Mouse (Mus musculus): ENCODE data around the gene Strap. TPM values are rescaled to one million over a fixed set of nuclear protein-coding genes. Genes with fewer than 3 reads are reported as not detected.

Gene Strap
- total and polyA plus RNA-seq, 3 experiments: 109 to 291 (median 245) TPM

GRCm38 (mm10) chr6:137795494-137795893 is 60.6 kb downstream of the Strap start:
- no peak for TF ChIP-seq MYC (IDR thresholded peaks at IDR 0.05; ENCODE audit: low read depth, low read length)
- TF ChIP-seq MEF2A (IDR thresholded peaks at IDR 0.05; ENCODE audit: borderline replicate concordance, low read depth, low read length): no peak
- TF ChIP-seq KAT2A (IDR thresholded peaks at IDR 0.05; ENCODE audit: insufficient replicate concordance, low read length): no peak
- no peak for TF ChIP-seq EP300 (IDR thresholded peaks at IDR 0.05; ENCODE audit: low read length)
- TF ChIP-seq BHLHE40 (IDR thresholded peaks at IDR 0.05; ENCODE audit: low read depth, low read length): no peak
- no peak for TF ChIP-seq ZNF384 (IDR thresholded peaks at IDR 0.05; ENCODE audit: low read depth, low read length)
- no peak for TF ChIP-seq GABPA (IDR thresholded peaks at IDR 0.05; ENCODE audit: insufficient replicate concordance, low read depth, low read length)
- TF ChIP-seq ELF1 (IDR thresholded peaks at IDR 0.05; ENCODE audit: low read depth, low read length): no peak
- no peak for TF ChIP-seq POLR2A (IDR thresholded peaks at IDR 0.05; ENCODE audit: low read depth, low read length)
- no peak for TF ChIP-seq JUN (IDR thresholded peaks at IDR 0.05; ENCODE audit: insufficient read depth, low read depth, low read length)
- no peak for TF ChIP-seq E2F4 (IDR thresholded peaks at IDR 0.05; ENCODE audit: insufficient replicate concordance, low read depth, low read length)
- TF ChIP-seq USF1 (IDR thresholded peaks at IDR 0.05; ENCODE audit: low read depth, low read length): no peak
- no peak for TF ChIP-seq POLR2AphosphoS2 (IDR thresholded peaks at IDR 0.05; ENCODE audit: low read depth, low read length)
- TF ChIP-seq ETS1 (conservative IDR thresholded peaks at IDR 0.05; ENCODE audit: low read depth, low read length): no peak
- no peak for TF ChIP-seq NELFE (IDR thresholded peaks at IDR 0.05; ENCODE audit: low read depth, low read length)
- TF ChIP-seq IRF4 (IDR thresholded peaks at IDR 0.05; ENCODE audit: low read depth, low read length): no peak
- no peak for TF ChIP-seq MXI1 (IDR thresholded peaks at IDR 0.05; ENCODE audit: low read depth, low read length)
- no peak for TF ChIP-seq SMC3 (IDR thresholded peaks at IDR 0.05; ENCODE audit: low read depth, low read length)
- TF ChIP-seq UBTF (IDR thresholded peaks at IDR 0.05; ENCODE audit: low read depth, low read length): no peak
- no peak for TF ChIP-seq TBP (conservative IDR thresholded peaks at IDR 0.05; ENCODE audit: low read depth, low read length)
- no peak overlapping the region for H3K9ac ChIP-seq (ENCODE audit: insufficient read depth, low read depth)
- H3K36me3 ChIP-seq (replicated peaks in 1 of 2; ENCODE audit: control insufficient read depth in 1 of 2, insufficient read depth in 1 of 2, low read length in 1 of 2): peaks cover 33 to 75% of the 10 kb centered on the region in 2 experiments
- in situ Hi-C loops (cut with MboI; ENCODE audit: low pct_ligation_motif_present, low pct_unique_long_range_greater_than_20kb, low sequenced_read_pairs) (loop anchor here (25.0 kb wide), 1 partner anchor 367 kb away; no protein-coding TSS in a partner anchor), dilution Hi-C loops (cut with MboI; ENCODE audit: extremely low pct_ligation_motif_present, extremely low pct_unique_long_range_greater_than_20kb, low sequenced_read_pairs) (no loop called here)
- no peak for DNase-seq (ENCODE audit: extremely low read depth)
- H3K4me2 ChIP-seq (ENCODE audit: insufficient read depth, low read depth, poor library complexity, severe bottlenecking): no peak overlapping the region
- H3K27ac ChIP-seq (ENCODE audit: insufficient read depth, low read depth): no peak overlapping the region
- H3K79me2 ChIP-seq (replicated peaks; ENCODE audit: control insufficient read depth, extremely low read depth, insufficient read depth, poor library complexity, severe bottlenecking): no peaks in the 10 kb centered on the region
- H3K27me3 ChIP-seq (replicated peaks): no peaks in the 10 kb centered on the region
- no peak overlapping the region for H3K4me3 ChIP-seq (replicated peaks in 1 of 3; ENCODE audit: low read depth in 2 of 3, low read length in 2 of 3, poor library complexity in 1 of 3)
- peaks cover 0 to 2% of the 10 kb centered on the region in 2 experiments; a peak in 1 of 4 replicates for H3K4me1 ChIP-seq (ENCODE audit: control insufficient read depth in 1 of 2, insufficient read depth in 2 of 2)
- peaks cover 8% of the 10 kb centered on the region for H3K9me3 ChIP-seq (replicated peaks; ENCODE audit: low read length)

Measured in CH12.LX (cell line).